Mouse (Mus musculus) myocyte (in vitro differentiated cells): ENCODE measurements around the gene Klf9.

Experiments used
- MAX ChIP-seq: IDR thresholded peaks from one replicate; pipeline ENCODE4 v1.6.1; 2011; ENCODE audit warnings: low read depth, mild to moderate bottlenecking, control low read depth
- MYOD1 ChIP-seq, 3 experiments: IDR thresholded peaks; one replicate each; pipeline ENCODE4 v1.6.1; 2011; ENCODE audit warnings: control low read depth in 2 of 3, low read depth in 2 of 3, mild to moderate bottlenecking in 2 of 3, moderate library complexity in 1 of 3; ENCODE audit not compliant: insufficient read length in 2 of 3, control insufficient read depth in 1 of 3
- MYOG ChIP-seq, 3 experiments: IDR thresholded peaks; one replicate each; pipeline ENCODE4 v1.6.1; 2011; ENCODE audit warnings: control low read depth in 2 of 3, low read depth in 2 of 3, mild to moderate bottlenecking in 2 of 3; ENCODE audit not compliant: insufficient read length in 2 of 3, control insufficient read depth in 1 of 3, insufficient read depth in 1 of 3
- POLR2A ChIP-seq: IDR thresholded peaks from one replicate; pipeline ENCODE4 v1.6.1; 2011; ENCODE audit warnings: low read depth, mild to moderate bottlenecking, control low read depth, moderate library complexity; ENCODE audit not compliant: insufficient read length
- POLR2AphosphoS2 ChIP-seq: IDR thresholded peaks from one replicate; pipeline ENCODE4 v1.6.1; 2011; ENCODE audit warnings: low read depth, control low read depth; ENCODE audit not compliant: insufficient read length
- REST ChIP-seq: IDR thresholded peaks from one replicate; pipeline ENCODE4 v1.6.1; 2011; ENCODE audit warnings: mild to moderate bottlenecking, control low read depth, moderate library complexity; ENCODE audit not compliant: insufficient read depth, insufficient read length
- SRF ChIP-seq: IDR thresholded peaks from one replicate; pipeline ENCODE4 v1.6.1; 2011; ENCODE audit warnings: low read depth; ENCODE audit not compliant: control insufficient read depth, insufficient read length
- TCF12 ChIP-seq: IDR thresholded peaks from one replicate; pipeline ENCODE4 v1.6.1; 2011; ENCODE audit warnings: mild to moderate bottlenecking, control low read depth; ENCODE audit not compliant: poor library complexity, insufficient read depth, severe bottlenecking

DNA sequence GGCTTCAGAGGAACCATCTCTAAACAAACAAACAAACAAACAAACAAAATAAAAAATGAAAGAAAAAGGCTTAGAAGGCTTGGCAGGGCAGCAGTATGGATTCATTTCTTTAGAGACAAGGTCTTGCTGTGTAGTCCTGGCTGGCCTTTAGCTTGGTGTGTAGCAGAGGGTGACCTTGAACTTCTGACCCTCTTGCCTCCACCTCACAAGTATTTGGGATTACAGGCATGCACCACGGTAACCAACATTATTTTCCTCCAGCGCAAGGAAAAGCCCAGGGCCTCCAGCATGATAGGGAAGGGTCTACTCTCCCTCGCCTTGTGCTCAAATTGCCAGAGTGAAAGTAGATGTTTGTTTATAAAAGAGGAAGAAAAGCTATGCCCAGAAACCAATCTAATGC is 34.1 kb downstream of the Klf9 start:
- TF ChIP-seq POLR2A: no peak
- TF ChIP-seq SRF: no peak
- no peak for TF ChIP-seq TCF12
- TF ChIP-seq MAX: no peak
- TF ChIP-seq REST: no peak
- no peak for TF ChIP-seq POLR2AphosphoS2
- no peak for TF ChIP-seq MYOG (IDR thresholded peaks at IDR 0.05; ENCODE audit: control insufficient read depth in 1 of 3, insufficient read depth in 1 of 3, insufficient read length in 2 of 3, low read depth in 2 of 3)
- no peak for TF ChIP-seq MYOD1 (IDR thresholded peaks at IDR 0.05; ENCODE audit: control insufficient read depth in 1 of 3, insufficient read length in 2 of 3, low read depth in 2 of 3)
